Mouse (Mus musculus): ENCODE measurements around the gene Dmgdh. TPM values are rescaled to one million over a fixed set of nuclear protein-coding genes. Genes with fewer than 3 reads are reported as not detected.
A peak's percentile ranks its signal among the peaks of the same experiment; 100 is the strongest.

Gene Dmgdh
- polyA plus RNA-seq, 1 experiment from 2014 or later, result 0.17 TPM

- H3K9ac ChIP-seq (replicated peaks; ENCODE audit: low read length), result no peak overlapping the region
- peaks cover 17% of the 10 kb centered on the region for H3K4me1 ChIP-seq (ENCODE audit: control insufficient read depth, insufficient read depth, low read length)
- H3K4me3 ChIP-seq (replicated peaks; ENCODE audit: low read depth, low read length), result no peak overlapping the region
- ATAC-seq (ENCODE audit: low FRiP score, low TSS enrichment) (no peak), DNase-seq (no peak)
- H3K4me2 ChIP-seq (ENCODE audit: low read length), result no peak overlapping the region
- WGBS, result 92% methylated on average over 7 of the region's 7 CpGs
- no peak overlapping the region for H3K27ac ChIP-seq (replicated peaks; ENCODE audit: low read depth, low read length)
- no peaks in the 10 kb centered on the region for H3K27me3 ChIP-seq (ENCODE audit: control insufficient read depth, insufficient read depth, low read length)
- H3K9me3 ChIP-seq (ENCODE audit: control insufficient read depth, low read length), result no peaks in the 10 kb centered on the region; the same call in 1 of the 2 replicates
- H3K36me3 ChIP-seq (ENCODE audit: control insufficient read depth, insufficient read depth, low read length), result no peaks in the 10 kb centered on the region
Observed at GRCm38 (mm10) chr13:93756674-93757073, 82.4 kb downstream of the Dmgdh start.

GRCm38 (mm10) chr13:93757514-93757913, 83.3 kb downstream of the Dmgdh start:
- no peaks in the 10 kb centered on the region for H3K27me3 ChIP-seq (ENCODE audit: control insufficient read depth, insufficient read depth, low read length)
- 90% methylated on average over 6 of the region's 6 CpGs for WGBS
- ATAC-seq (ENCODE audit: low FRiP score, low TSS enrichment) (no peak), DNase-seq (no peak)
- no peak overlapping the region for H3K4me3 ChIP-seq (replicated peaks; ENCODE audit: low read depth, low read length)
- no peaks in the 10 kb centered on the region; the same call in 1 of the 2 replicates for H3K9me3 ChIP-seq (ENCODE audit: control insufficient read depth, low read length)
- no peak overlapping the region for H3K9ac ChIP-seq (replicated peaks; ENCODE audit: low read length)
- no peak overlapping the region for H3K27ac ChIP-seq (replicated peaks; ENCODE audit: low read depth, low read length)
- no peaks in the 10 kb centered on the region for H3K36me3 ChIP-seq (ENCODE audit: control insufficient read depth, insufficient read depth, low read length)
- peaks cover 11% of the 10 kb centered on the region for H3K4me1 ChIP-seq (ENCODE audit: control insufficient read depth, insufficient read depth, low read length)
- no peak overlapping the region for H3K4me2 ChIP-seq (ENCODE audit: low read length)

- no peaks in the 10 kb centered on the region for H3K36me3 ChIP-seq (ENCODE audit: control insufficient read depth, insufficient read depth, low read length)
- WGBS, result 23% methylated on average over 14 of the region's 14 CpGs
- no peaks in the 10 kb centered on the region; the same call in 1 of the 2 replicates for H3K9me3 ChIP-seq (ENCODE audit: control insufficient read depth, low read length)
- no peak overlapping the region for H3K9ac ChIP-seq (replicated peaks; ENCODE audit: low read length)
- no peaks in the 10 kb centered on the region for H3K27me3 ChIP-seq (ENCODE audit: control insufficient read depth, insufficient read depth, low read length)
- ATAC-seq (ENCODE audit: low FRiP score, low TSS enrichment) (no peak; the same call in 1 of the 2 replicates), DNase-seq (peak; percentile 15)
- H3K4me3 ChIP-seq (replicated peaks; ENCODE audit: low read depth, low read length), result no peak overlapping the region
- H3K27ac ChIP-seq (replicated peaks; ENCODE audit: low read depth, low read length), result no peak overlapping the region; the same call in 1 of the 2 replicates
- no peak overlapping the region for H3K4me2 ChIP-seq (ENCODE audit: low read length)
- H3K4me1 ChIP-seq (ENCODE audit: control insufficient read depth, insufficient read depth, low read length), result peaks cover 4% of the 10 kb centered on the region
Observed at GRCm38 (mm10) chr13:93758149-93758898, 84.1 kb downstream of the Dmgdh start.

GRCm38 (mm10) chr13:93761831-93762230, 87.6 kb downstream of the Dmgdh start:
- no peaks in the 10 kb centered on the region for H3K36me3 ChIP-seq (ENCODE audit: control insufficient read depth, insufficient read depth, low read length)
- H3K4me3 ChIP-seq (replicated peaks; ENCODE audit: low read depth, low read length), result no peak overlapping the region
- ATAC-seq (ENCODE audit: low FRiP score, low TSS enrichment), result no peak
- no peak overlapping the region for H3K27ac ChIP-seq (replicated peaks; ENCODE audit: low read depth, low read length)
- no peaks in the 10 kb centered on the region; the same call in 1 of the 2 replicates for H3K9me3 ChIP-seq (ENCODE audit: control insufficient read depth, low read length)
- no peaks in the 10 kb centered on the region for H3K4me1 ChIP-seq (ENCODE audit: control insufficient read depth, insufficient read depth, low read length)
- no peak overlapping the region for H3K9ac ChIP-seq (replicated peaks; ENCODE audit: low read length)
- 94% methylated on average over 8 of the region's 8 CpGs for WGBS
- no peaks in the 10 kb centered on the region for H3K27me3 ChIP-seq (ENCODE audit: control insufficient read depth, insufficient read depth, low read length)
- no peak overlapping the region for H3K4me2 ChIP-seq (ENCODE audit: low read length)
- no peak for DNase-seq

GRCm38 (mm10) chr13:93762879-93763278, 88.6 kb downstream of the Dmgdh start:
- H3K4me1 ChIP-seq (ENCODE audit: control insufficient read depth, insufficient read depth, low read length), result no peaks in the 10 kb centered on the region
- H3K9ac ChIP-seq (replicated peaks; ENCODE audit: low read length), result no peak overlapping the region
- 95% methylated on average over 3 of the region's 3 CpGs for WGBS
- H3K27me3 ChIP-seq (ENCODE audit: control insufficient read depth, insufficient read depth, low read length), result no peaks in the 10 kb centered on the region
- no peaks in the 10 kb centered on the region; the same call in 1 of the 2 replicates for H3K9me3 ChIP-seq (ENCODE audit: control insufficient read depth, low read length)
- DNase-seq (no peak), ATAC-seq (ENCODE audit: low FRiP score, low TSS enrichment) (no peak)
- no peak overlapping the region for H3K4me3 ChIP-seq (replicated peaks; ENCODE audit: low read depth, low read length)
- H3K36me3 ChIP-seq (ENCODE audit: control insufficient read depth, insufficient read depth, low read length), result no peaks in the 10 kb centered on the region
- no peak overlapping the region for H3K27ac ChIP-seq (replicated peaks; ENCODE audit: low read depth, low read length)
- no peak overlapping the region for H3K4me2 ChIP-seq (ENCODE audit: low read length)

GRCm38 (mm10) chr13:93764321-93764973, 90.2 kb downstream of the Dmgdh start:
- ATAC-seq (ENCODE audit: low FRiP score, low TSS enrichment), result no peak
- no peak overlapping the region for H3K9ac ChIP-seq (replicated peaks; ENCODE audit: low read length)
- no peak overlapping the region for H3K4me2 ChIP-seq (ENCODE audit: low read length)
- 92% methylated on average over 13 of the region's 13 CpGs for WGBS
- no peaks in the 10 kb centered on the region for H3K27me3 ChIP-seq (ENCODE audit: control insufficient read depth, insufficient read depth, low read length)
- no peaks in the 10 kb centered on the region for H3K4me1 ChIP-seq (ENCODE audit: control insufficient read depth, insufficient read depth, low read length)
- DNase-seq, result no peak
- no peaks in the 10 kb centered on the region; the same call in 1 of the 2 replicates for H3K9me3 ChIP-seq (ENCODE audit: control insufficient read depth, low read length)
- H3K4me3 ChIP-seq (replicated peaks; ENCODE audit: low read depth, low read length), result no peak overlapping the region
- no peak overlapping the region for H3K27ac ChIP-seq (replicated peaks; ENCODE audit: low read depth, low read length)
- H3K36me3 ChIP-seq (ENCODE audit: control insufficient read depth, insufficient read depth, low read length), result no peaks in the 10 kb centered on the region

- Histone ChIP-seq H3K9me3 (ENCODE audit: control insufficient read depth, low read length) (no peaks in the 10 kb centered on the region), H3K27me3 (ENCODE audit: control insufficient read depth, insufficient read depth, low read length) (no peaks in the 10 kb centered on the region), H3K36me3 (ENCODE audit: control insufficient read depth, insufficient read depth, low read length) (no peaks in the 10 kb centered on the region), H3K9ac (replicated peaks; ENCODE audit: low read length) (peak overlapping the region; percentile 90), H3K4me3 (replicated peaks; ENCODE audit: low read depth, low read length) (peak overlapping the region; percentile 61), H3K4me1 (ENCODE audit: control insufficient read depth, insufficient read depth, low read length) (no peaks in the 10 kb centered on the region; the same call in 1 of the 2 replicates), H3K4me2 (ENCODE audit: low read length) (peak overlapping the region; percentile 94), H3K27ac (replicated peaks; ENCODE audit: low read depth, low read length) (peak overlapping the region; percentile 93)
- DNase-seq, result no peak
- WGBS, result 34% methylated on average over 9 of the region's 9 CpGs
- ATAC-seq (ENCODE audit: low FRiP score, low TSS enrichment), result peak; percentile 25; the same call in 1 of the 2 replicates
Observed at GRCm38 (mm10) chr13:93771031-93771587, 96.9 kb downstream of the Dmgdh start.

- H3K4me1 ChIP-seq (ENCODE audit: control insufficient read depth, insufficient read depth, low read length), result no peaks in the 10 kb centered on the region; the same call in 1 of the 2 replicates
- peak within 1 kb of the TSS; percentile 93 for H3K27ac ChIP-seq (replicated peaks; ENCODE audit: low read depth, low read length)
- H3K27me3 ChIP-seq (ENCODE audit: control insufficient read depth, insufficient read depth, low read length), result no peaks in the 10 kb centered on the region
- ATAC-seq (ENCODE audit: low FRiP score, low TSS enrichment), result peak; percentile 94
- peak within 1 kb of the TSS; percentile 90 for H3K9ac ChIP-seq (replicated peaks; ENCODE audit: low read length)
- no peaks in the 10 kb centered on the region for H3K9me3 ChIP-seq (ENCODE audit: control insufficient read depth, low read length)
- no peaks in the 10 kb centered on the region for H3K36me3 ChIP-seq (ENCODE audit: control insufficient read depth, insufficient read depth, low read length)
- peak within 1 kb of the TSS; percentile 61 for H3K4me3 ChIP-seq (replicated peaks; ENCODE audit: low read depth, low read length)
- peak within 1 kb of the TSS; percentile 94 for H3K4me2 ChIP-seq (ENCODE audit: low read length)
- under 1% methylated on average over 66 of the region's 66 CpGs for WGBS
- peak; percentile 90 for DNase-seq
Observed at GRCm38 (mm10) chr13:93771588-93772278, 97.5 kb downstream of the Dmgdh start, which contains the start of gene Arsb. Arsb (plus strand) TSS chr13:93771630.

All from midbrain, embryonic 14.5 days (tissue).